Mouse (Mus musculus) C2C12 (cell line): ENCODE measurements at regions not wholly inside any gene's neighbourhood (a gene's known extent, or its start where the extent isn't known, plus 50 kb on each side); places are given as distances from the start of the nearest gene placed in this dataset.

Experiments used
- CTCF ChIP-seq: IDR thresholded peaks from one replicate; pipeline ENCODE4 v1.5.1; 2011; ENCODE audit not compliant: control insufficient read depth, insufficient read depth, insufficient read length
- MAX ChIP-seq: IDR thresholded peaks from one replicate; pipeline ENCODE4 v1.6.1; 2011; ENCODE audit warnings: mild to moderate bottlenecking, control low read depth
- USF1 ChIP-seq: IDR thresholded peaks from one replicate; pipeline ENCODE4 v1.6.1; 2011; ENCODE audit warnings: low read depth, mild to moderate bottlenecking, control low read depth, moderate library complexity

DNA sequence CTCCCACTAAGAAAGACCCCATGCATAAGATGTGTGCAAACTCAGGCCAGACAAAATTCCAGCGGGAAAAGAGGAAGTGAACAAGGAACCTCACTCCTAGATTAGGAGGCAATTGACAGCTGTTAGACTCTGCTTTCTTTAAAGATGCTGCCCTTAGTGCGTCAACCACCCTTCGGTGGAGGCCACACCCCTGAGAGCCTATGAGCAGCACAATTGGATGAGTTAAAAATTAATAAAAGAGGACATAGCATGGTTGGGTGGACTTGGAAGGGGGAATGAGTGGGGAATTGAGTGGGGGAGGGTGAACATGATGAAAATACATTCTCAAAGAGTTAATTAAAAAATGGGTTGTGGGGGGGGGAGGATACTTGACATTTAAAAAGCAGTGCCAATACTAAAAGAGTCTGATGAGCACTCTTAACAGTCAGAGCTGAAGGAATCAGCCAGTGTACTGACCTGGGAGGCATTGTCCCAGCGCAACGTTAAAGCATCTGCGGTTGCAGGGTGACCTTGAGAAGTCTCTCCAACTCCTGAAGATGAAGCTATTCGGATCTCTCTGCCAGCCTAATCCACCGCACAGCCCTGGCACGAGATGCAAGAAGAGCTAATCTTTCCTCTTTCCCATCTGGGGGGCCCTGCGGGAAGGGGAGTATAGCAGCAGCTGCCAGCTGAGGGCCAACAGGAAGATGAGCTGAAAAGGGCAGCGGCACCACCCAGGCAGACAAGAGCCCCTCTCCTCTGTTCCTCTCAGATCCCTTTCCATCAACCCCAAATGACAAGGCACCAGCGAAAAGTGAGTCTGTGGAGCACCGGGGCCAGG is 283.4 kb upstream of the Kirrel3 start:
- no peak for TF ChIP-seq USF1
- TF ChIP-seq CTCF = no peak
- TF ChIP-seq MAX = no peak
